Mouse (Mus musculus) heart, embryonic 11.5 days (tissue): ENCODE data around the gene Ghr. TPM values are rescaled to one million over a fixed set of nuclear protein-coding genes. Genes with fewer than 3 reads are reported as not detected.

ENCODE experiments used
- ATAC-seq: fragments of 200-750 bp; cut with Nextera tagmentation; replicated peaks from 2 replicates; pipeline ENCODE4 v1.8.0; 2017; ENCODE audit warnings: moderate library complexity; ENCODE audit not compliant: insufficient number of reproducible peaks, low FRiP score, low TSS enrichment
- H3K27ac ChIP-seq: fragments of 300-500 bp; sonication (generic); 2 replicates; pipeline ENCODE4 v1.5.1; 2014; ENCODE audit warnings: mild to moderate bottlenecking, low read depth, low read length
- H3K27me3 ChIP-seq: fragments of 300-500 bp; sonication (generic); 2 replicates; pipeline ENCODE4 v1.6.1; 2014; ENCODE audit warnings: mild to moderate bottlenecking, low read length, mixed read lengths; ENCODE audit not compliant: control insufficient read depth, insufficient read depth
- H3K36me3 ChIP-seq: fragments of 300-500 bp; sonication (generic); 2 replicates; pipeline ENCODE4 v1.6.1; 2014; ENCODE audit warnings: mild to moderate bottlenecking, low read length, moderate library complexity, mixed read lengths; ENCODE audit not compliant: control insufficient read depth, insufficient read depth
- H3K4me1 ChIP-seq: fragments of 300-500 bp; sonication (generic); 2 replicates; pipeline ENCODE4 v1.6.1; 2014; ENCODE audit warnings: low read length; ENCODE audit not compliant: control insufficient read depth, insufficient read depth
- H3K4me2 ChIP-seq: fragments of 300-500 bp; sonication (generic); 2 replicates; pipeline ENCODE4 v1.6.1; 2014; ENCODE audit warnings: mild to moderate bottlenecking, moderate library complexity
- H3K4me3 ChIP-seq: fragments of 300-500 bp; sonication (generic); 2 replicates; pipeline ENCODE4 v1.5.1; 2014; ENCODE audit warnings: low read depth, low read length
- H3K9ac ChIP-seq: fragments of 300-500 bp; sonication (generic); 2 replicates; pipeline ENCODE4 v1.6.1; 2014; ENCODE audit warnings: mild to moderate bottlenecking, low read depth, low read length, moderate library complexity
- H3K9me3 ChIP-seq: fragments of 300-500 bp; sonication (generic); replicated peaks from 2 replicates; pipeline ENCODE4 v1.6.1; 2016; ENCODE audit warnings: low read length; ENCODE audit not compliant: control insufficient read depth
- WGBS: fragments of 180-500 bp; shearing (Covaris S2); extraction: QIAGEN DNeasy Blood & Tissue Kit; methylation state at CpG from one replicate; pipeline ENCODE4 v1.1.7; 2014; ENCODE audit not compliant: insufficient replicate concordance; 5-methylcytosine and 5-hydroxymethylcytosine counted together
- polyA plus RNA-seq: library from polyadenylated mRNA; unstranded; fragments of >200 nt; fragmentation: Nextera tagmentation; extraction: Ambion mirVana; gene quantifications from 2 replicates; pipeline ENCODE4 v1.2.1, GENCODE M21; 2014

Ghr gene
- polyA plus RNA-seq, result 53.8 and 56.5 TPM in 2 replicates

DNA sequence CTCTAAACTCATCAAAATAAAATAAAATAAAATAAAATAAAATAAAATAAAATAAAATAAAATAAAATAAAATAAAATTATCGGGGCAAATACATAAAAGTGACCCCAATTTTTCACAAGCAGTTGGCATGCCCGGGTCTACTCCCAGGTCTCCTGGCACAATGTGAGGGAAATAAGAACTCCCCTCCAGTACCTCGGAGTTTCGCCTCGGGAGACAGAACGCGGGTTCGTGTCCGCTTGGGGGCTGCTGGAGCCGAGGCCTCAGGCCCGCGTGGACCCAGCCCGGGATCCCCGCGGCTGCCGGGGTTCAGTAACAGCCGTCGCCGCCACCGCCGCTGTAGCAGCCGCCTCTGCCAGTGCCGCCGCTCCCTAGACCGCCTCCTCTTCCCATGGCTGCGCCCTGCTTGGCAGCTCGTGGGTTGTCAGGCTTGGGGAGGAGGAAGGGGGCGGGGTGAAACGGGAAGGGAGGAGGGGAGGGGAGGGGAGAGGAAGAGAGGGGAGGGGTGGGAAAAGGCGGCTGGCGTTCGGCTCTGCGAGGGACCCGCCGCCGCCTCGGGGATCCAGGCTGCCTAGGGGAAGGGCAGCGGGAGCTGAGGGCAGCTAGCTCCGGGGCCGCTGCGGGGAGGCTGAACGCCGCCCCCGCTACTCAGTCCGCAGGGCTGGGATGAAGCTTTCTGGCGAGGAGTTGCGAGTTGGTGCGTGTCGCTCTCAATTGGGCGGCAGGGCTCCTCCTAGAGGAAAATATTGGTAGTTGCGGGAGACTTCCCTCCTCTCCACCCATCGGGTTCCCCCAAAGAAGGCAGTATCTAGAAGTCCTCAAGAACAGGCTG, at the start of gene Ghr:
Gene Ghr (minus strand): TSS at position 686 of the 830 bp plus-strand sequence.
- peak; percentile 81 for ATAC-seq
- no peaks in the 10 kb centered on the region for H3K27me3 ChIP-seq
- H3K36me3 ChIP-seq, result no peaks in the 10 kb centered on the region
- peak within 1 kb of the TSS; percentile 78 for H3K4me3 ChIP-seq
- peaks cover 19% of the 10 kb centered on the region; the same call in 1 of the 2 replicates for H3K4me1 ChIP-seq
- no peaks in the 10 kb centered on the region for H3K9me3 ChIP-seq
- peak within 1 kb of the TSS; percentile 92 for H3K27ac ChIP-seq
- peak within 1 kb of the TSS; percentile 61 for H3K4me2 ChIP-seq
- WGBS, result under 1% methylated on average over 51 of the region's 52 CpGs
- peak within 1 kb of the TSS; percentile 85 for H3K9ac ChIP-seq

DNA sequence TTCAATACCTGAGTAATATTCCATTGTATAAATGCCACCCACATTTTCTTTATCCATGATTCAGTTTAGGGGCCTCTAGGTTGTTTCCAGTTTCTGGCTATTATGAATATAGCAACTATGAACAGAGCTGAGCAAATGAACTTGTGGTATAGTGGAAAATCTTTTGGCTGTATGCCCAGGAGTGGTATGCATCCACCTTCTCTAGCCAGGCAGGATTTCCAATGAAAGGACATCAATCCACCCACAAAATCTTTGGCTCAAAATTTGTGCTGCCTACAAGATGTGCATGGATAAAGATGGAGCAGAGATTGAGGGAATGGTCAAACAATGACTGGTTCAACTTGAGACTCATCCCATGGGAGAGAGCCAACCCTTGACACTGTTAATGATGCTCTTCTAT, 39.5 kb upstream of the Ghr start:
- Histone ChIP-seq H3K4me1 (no peaks in the 10 kb centered on the region), H3K4me2 (no peak overlapping the region), H3K4me3 (no peak overlapping the region), H3K36me3 (no peaks in the 10 kb centered on the region), H3K27ac (no peak overlapping the region), H3K27me3 (no peaks in the 10 kb centered on the region), H3K9me3 (no peaks in the 10 kb centered on the region), H3K9ac (no peak overlapping the region)
- ATAC-seq, result no peak

DNA sequence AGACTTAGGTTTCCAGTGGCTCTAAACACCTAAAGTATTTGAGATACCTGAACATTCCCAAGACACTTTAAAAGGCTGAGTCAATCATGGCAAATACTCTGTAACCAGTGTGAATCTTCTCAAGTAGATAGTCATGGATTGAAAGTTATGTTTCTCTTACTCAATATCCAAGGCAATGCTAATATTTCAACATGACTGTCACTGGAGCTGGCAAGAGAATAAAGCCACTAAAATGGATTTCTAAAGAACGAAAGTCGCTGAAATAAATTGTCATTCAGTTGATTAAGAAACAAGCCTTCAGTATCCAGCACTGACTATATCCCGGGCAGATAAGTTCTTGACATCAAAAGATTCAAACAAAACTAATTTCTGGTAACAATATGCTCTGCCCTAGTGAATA, 37.1 kb upstream of the Ghr start:
- no peak overlapping the region for H3K9ac ChIP-seq
- WGBS, result 84% methylated on average over 3 of the region's 3 CpGs
- ATAC-seq, result no peak
- no peak overlapping the region for H3K4me3 ChIP-seq
- H3K27me3 ChIP-seq, result no peaks in the 10 kb centered on the region
- H3K36me3 ChIP-seq, result no peaks in the 10 kb centered on the region
- no peaks in the 10 kb centered on the region for H3K4me1 ChIP-seq
- no peak overlapping the region for H3K4me2 ChIP-seq
- no peaks in the 10 kb centered on the region for H3K9me3 ChIP-seq
- no peak overlapping the region for H3K27ac ChIP-seq

DNA sequence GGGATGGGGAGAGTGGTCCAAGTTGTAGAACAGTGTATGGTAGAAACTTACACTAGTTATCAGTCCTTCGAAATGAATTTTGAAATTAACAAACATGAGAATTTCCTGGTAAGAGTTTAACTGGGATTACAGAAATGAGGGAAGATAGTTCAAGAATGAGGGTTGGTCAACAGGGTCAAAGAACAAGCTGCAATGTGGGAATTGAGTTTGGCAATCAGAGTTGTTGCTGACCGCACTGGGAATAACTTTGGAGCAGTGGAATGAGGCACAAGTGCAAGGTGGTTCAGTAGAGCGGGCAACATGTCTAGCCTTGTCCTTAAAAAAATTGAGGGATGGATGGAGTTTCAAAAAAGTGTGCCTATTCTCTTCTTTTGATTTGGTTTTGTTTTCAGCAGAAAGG, 35.0 kb upstream of the Ghr start:
- Histone ChIP-seq H3K9ac (no peak overlapping the region), H3K4me1 (no peaks in the 10 kb centered on the region), H3K4me3 (no peak overlapping the region), H3K9me3 (no peaks in the 10 kb centered on the region), H3K4me2 (no peak overlapping the region), H3K36me3 (no peaks in the 10 kb centered on the region), H3K27ac (no peak overlapping the region), H3K27me3 (no peaks in the 10 kb centered on the region)
- ATAC-seq, result no peak
- 86% methylated on average over 3 of the region's 3 CpGs for WGBS

DNA sequence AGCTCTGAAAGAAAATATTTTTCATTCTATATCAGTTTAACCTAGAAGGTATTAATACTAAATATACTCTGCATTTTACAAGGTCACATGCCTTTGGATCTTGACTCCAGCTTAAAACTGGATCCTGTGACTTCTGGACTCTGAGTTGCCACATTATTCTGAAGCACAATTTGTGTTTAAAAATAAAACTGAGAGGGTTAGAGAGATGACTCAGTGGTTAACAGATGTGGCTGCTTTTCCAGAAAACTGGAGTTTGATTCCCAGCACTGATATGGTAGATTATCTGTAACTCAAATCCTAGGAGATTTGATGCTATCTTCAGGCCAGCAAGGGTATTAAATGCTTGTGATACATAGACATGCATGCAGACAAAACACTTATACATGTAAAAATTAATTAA, 28.7 kb upstream of the Ghr start:
- Histone ChIP-seq H3K9me3 (no peaks in the 10 kb centered on the region), H3K27me3 (no peaks in the 10 kb centered on the region), H3K4me3 (no peak overlapping the region), H3K36me3 (no peaks in the 10 kb centered on the region), H3K4me2 (no peak overlapping the region), H3K27ac (no peak overlapping the region), H3K4me1 (no peaks in the 10 kb centered on the region), H3K9ac (no peak overlapping the region)
- ATAC-seq, result no peak

DNA sequence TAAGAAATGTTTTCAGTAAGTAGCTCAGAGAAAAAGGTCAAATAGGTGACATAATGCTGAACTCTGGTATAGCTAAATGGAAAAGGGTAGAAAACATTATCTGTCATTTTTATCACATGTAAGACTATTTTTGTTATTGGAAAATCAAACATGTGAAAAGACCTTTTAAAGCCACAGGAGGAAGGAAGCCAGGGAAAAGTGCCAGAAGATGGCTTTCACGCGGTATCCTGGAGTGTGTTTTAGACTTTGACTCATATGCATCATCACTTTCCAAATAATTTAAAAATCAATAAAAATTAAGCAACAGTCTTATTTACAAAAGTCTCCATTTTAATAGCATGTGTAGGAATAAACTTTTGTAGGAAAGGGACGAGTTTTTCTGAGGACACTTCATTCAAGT, 24.7 kb upstream of the Ghr start:
- Histone ChIP-seq H3K27me3 (no peaks in the 10 kb centered on the region), H3K9ac (no peak overlapping the region), H3K4me1 (no peaks in the 10 kb centered on the region), H3K27ac (no peak overlapping the region), H3K36me3 (no peaks in the 10 kb centered on the region), H3K9me3 (no peaks in the 10 kb centered on the region), H3K4me3 (no peak overlapping the region), H3K4me2 (no peak overlapping the region)
- WGBS, result 71% methylated on average over 3 of the region's 3 CpGs
- no peak for ATAC-seq

DNA sequence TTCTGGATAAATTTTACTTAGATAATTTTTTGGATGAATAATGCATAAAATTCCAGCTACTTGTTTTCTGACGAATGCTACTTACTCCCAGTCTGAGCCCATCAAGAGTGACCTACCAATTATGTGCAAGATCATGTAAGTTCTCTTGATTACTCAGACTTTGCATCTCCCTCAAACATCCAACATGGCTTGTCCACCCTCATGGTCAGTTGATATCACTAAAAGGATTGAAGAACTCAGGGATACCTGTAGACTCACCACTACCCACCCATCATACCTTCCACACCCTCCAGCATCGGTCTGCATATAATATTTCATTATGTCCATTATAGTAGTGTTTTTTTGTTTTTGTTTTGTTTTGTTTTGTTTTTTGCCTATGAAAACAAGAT, 18.8 kb upstream of the Ghr start:
- H3K4me2 ChIP-seq, result no peak overlapping the region
- no peaks in the 10 kb centered on the region for H3K36me3 ChIP-seq
- no peaks in the 10 kb centered on the region for H3K27me3 ChIP-seq
- H3K9ac ChIP-seq, result no peak overlapping the region
- H3K27ac ChIP-seq, result no peak overlapping the region
- 88% methylated on average over 2 of the region's 2 CpGs for WGBS
- no peak for ATAC-seq
- no peak overlapping the region for H3K4me3 ChIP-seq
- H3K9me3 ChIP-seq, result no peaks in the 10 kb centered on the region
- no peaks in the 10 kb centered on the region for H3K4me1 ChIP-seq

DNA sequence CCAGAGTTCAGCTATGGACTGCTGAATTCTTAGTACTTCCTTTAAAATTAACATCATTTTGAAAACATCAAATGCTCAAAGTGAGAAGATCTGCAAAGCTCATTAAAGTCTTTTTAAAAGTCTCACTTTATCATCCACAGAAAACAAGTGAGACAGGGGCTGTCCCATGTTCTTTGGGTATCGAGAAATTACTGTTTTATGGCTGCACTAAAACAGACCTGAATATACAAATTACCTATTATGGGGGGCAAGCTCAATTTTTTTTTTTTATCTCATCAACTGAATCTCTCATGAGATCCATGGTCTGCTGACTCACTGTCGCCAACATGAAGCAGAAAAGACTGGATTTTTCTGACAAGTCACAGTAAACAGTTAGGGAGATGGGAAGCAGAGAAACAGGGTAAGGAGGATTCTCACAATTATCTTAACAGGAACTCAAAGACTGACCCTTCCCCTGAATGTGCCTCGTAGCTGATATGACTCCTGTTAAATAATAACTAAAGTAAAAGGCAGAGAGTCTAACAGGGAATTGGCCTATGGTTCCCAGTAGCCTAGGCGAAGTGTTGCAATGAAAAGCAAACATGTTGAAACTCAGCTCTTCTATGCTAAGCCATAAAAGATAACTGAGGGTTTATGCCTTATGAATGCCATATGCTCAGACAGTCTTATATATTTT, 18.3 kb upstream of the Ghr start:
- Histone ChIP-seq H3K9ac (no peak overlapping the region), H3K4me1 (no peaks in the 10 kb centered on the region), H3K27ac (no peak overlapping the region), H3K4me3 (no peak overlapping the region), H3K4me2 (no peak overlapping the region), H3K9me3 (no peaks in the 10 kb centered on the region), H3K27me3 (no peaks in the 10 kb centered on the region), H3K36me3 (no peaks in the 10 kb centered on the region)
- 63% methylated on average over 4 of the region's 4 CpGs for WGBS
- ATAC-seq, result no peak

DNA sequence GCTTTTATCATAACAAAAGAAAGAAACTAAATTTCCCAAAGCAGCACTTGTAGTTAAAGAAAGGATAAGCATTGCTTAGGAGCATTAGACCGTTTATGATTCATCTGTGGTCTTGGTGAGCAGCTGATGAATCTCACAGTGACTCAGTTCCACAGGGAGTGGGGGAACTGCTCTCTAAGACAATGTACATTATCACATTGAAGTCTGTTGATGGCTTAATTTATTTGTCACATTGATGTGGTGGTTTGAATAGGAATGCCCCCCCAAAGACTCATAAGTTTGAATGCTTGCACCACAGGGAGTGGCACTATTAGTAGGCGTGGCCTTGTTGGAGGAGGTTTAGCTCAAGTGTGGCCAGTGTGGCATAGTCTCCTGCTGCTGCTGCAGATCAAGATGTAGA, 4.6 kb upstream of the Ghr start:
- H3K9me3 ChIP-seq, result no peaks in the 10 kb centered on the region
- H3K36me3 ChIP-seq, result no peaks in the 10 kb centered on the region
- WGBS, result 76% methylated on average over 2 of the region's 2 CpGs
- H3K4me1 ChIP-seq, result peaks cover 12% of the 10 kb centered on the region; the same call in 1 of the 2 replicates
- H3K27me3 ChIP-seq, result no peaks in the 10 kb centered on the region
- H3K27ac ChIP-seq, result no peak overlapping the region
- H3K4me3 ChIP-seq, result no peak overlapping the region
- ATAC-seq, result no peak
- no peak overlapping the region for H3K4me2 ChIP-seq
- no peak overlapping the region for H3K9ac ChIP-seq
